ENCODE assay signal across 8 mouse cellular contexts in genomic region chr7:24384827-24385226, GRCm38 (mm10). TPM values are rescaled to one million over a fixed set of nuclear protein-coding genes. Genes with fewer than 3 reads are reported as not detected.
DNase-seq lines count a peak whose midpoint lies in the region; ATAC-seq lines count a peak whose summit lies in the region.

No protein-coding gene starts in this region.

- H3K36me3 ChIP-seq in erythroblast, embryonic 14.5 days (ENCODE audit: control insufficient read depth), result peaks cover 91% of the 10 kb centered on the region
- H3K36me3 ChIP-seq in hindbrain, embryonic 13.5 days, result no peaks in the 10 kb centered on the region
- no peaks in the 10 kb centered on the region for H3K36me3 ChIP-seq in limb, embryonic 11.5 days (ENCODE audit: control insufficient read depth, insufficient read depth, low read length)
- no peaks in the 10 kb centered on the region for H3K36me3 ChIP-seq in midbrain, embryonic 13.5 days

- 9% methylated on average over 11 of the region's 11 CpGs for WGBS in hindbrain, embryonic 13.5 days
- WGBS in limb, embryonic 11.5 days, result 6% methylated on average over 11 of the region's 11 CpGs
- WGBS in midbrain, embryonic 13.5 days, result 11% methylated on average over 11 of the region's 11 CpGs

- H3K27ac ChIP-seq in hindbrain, embryonic 13.5 days, result no peak overlapping the region
- no peak overlapping the region for H3K27ac ChIP-seq in limb, embryonic 11.5 days (replicated peaks; ENCODE audit: low read depth, low read length)
- H3K27ac ChIP-seq in midbrain, embryonic 13.5 days, result no peak overlapping the region

- H3K4me3 ChIP-seq in erythroblast, embryonic 14.5 days (replicated peaks), result peak overlapping the region; percentile 25
- 0 out of 2 replicates have a peak overlapping the region, but pooled peaks have one; percentile 11 for H3K4me3 ChIP-seq in hindbrain, embryonic 13.5 days
- H3K4me3 ChIP-seq in limb, embryonic 11.5 days (ENCODE audit: low read depth, low read length), result no peak overlapping the region
- no peak overlapping the region for H3K4me3 ChIP-seq in midbrain, embryonic 13.5 days (replicated peaks)

- H3K9me3 ChIP-seq in erythroblast, embryonic 14.5 days (ENCODE audit: control insufficient read depth, low read length), result no peaks in the 10 kb centered on the region
- H3K9me3 ChIP-seq in hindbrain, embryonic 13.5 days, result no peaks in the 10 kb centered on the region
- H3K9me3 ChIP-seq in limb, embryonic 11.5 days (ENCODE audit: control insufficient read depth, low read length), result no peaks in the 10 kb centered on the region
- no peaks in the 10 kb centered on the region for H3K9me3 ChIP-seq in midbrain, embryonic 13.5 days

- H3K27me3 ChIP-seq in erythroblast, embryonic 14.5 days (ENCODE audit: control insufficient read depth), result no peaks in the 10 kb centered on the region; the same call in 1 of the 2 replicates
- H3K27me3 ChIP-seq in hindbrain, embryonic 13.5 days, result peaks cover 15% of the 10 kb centered on the region; the same call in 1 of the 2 replicates
- H3K27me3 ChIP-seq in limb, embryonic 11.5 days (ENCODE audit: control insufficient read depth, insufficient read depth, low read length), result no peaks in the 10 kb centered on the region
- H3K27me3 ChIP-seq in midbrain, embryonic 13.5 days, result peaks cover 11% of the 10 kb centered on the region; the same call in 1 of the 2 replicates

- peak overlapping the region; percentile 37 for H3K4me2 ChIP-seq in hindbrain, embryonic 13.5 days
- no peak overlapping the region for H3K4me2 ChIP-seq in limb, embryonic 11.5 days (ENCODE audit: low read depth, severe bottlenecking)
- peak overlapping the region; percentile 27 for H3K4me2 ChIP-seq in midbrain, embryonic 13.5 days (replicated peaks)

- intact Hi-C loops in heart, postnatal 25 days (cut with DNase I), result loop anchor here (2.0 to 5.0 kb wide), 2 partner anchors 20 to 48 kb away; no protein-coding TSS in a partner anchor

- H3K9ac ChIP-seq in hindbrain, embryonic 13.5 days, result no peak overlapping the region
- H3K9ac ChIP-seq in limb, embryonic 11.5 days (ENCODE audit: low read length), result no peak overlapping the region
- H3K9ac ChIP-seq in midbrain, embryonic 13.5 days (replicated peaks), result no peak overlapping the region

- peak; percentile 55; the same call in 1 of the 2 replicates for ATAC-seq in hindbrain, embryonic 13.5 days (ENCODE audit: low FRiP score)
- ATAC-seq in limb, embryonic 11.5 days (ENCODE audit: insufficient number of reproducible peaks, low FRiP score, low TSS enrichment, low read depth), result no peak
- ATAC-seq in midbrain, embryonic 13.5 days, result peak; percentile 65

- peak; percentile 48 to 82 for DNase-seq in heart, adult 18-20 months
- no peak for DNase-seq in heart, postnatal 25 days (ENCODE audit: low spot score)
- peak; percentile 75 to 86 for DNase-seq in adrenal gland, postnatal 36 days
- peak; percentile 89 for DNase-seq in limb, embryonic 11.5 days (ENCODE audit: low spot score)
- peak; percentile 58 to 70 for DNase-seq in spleen, postnatal 36 days (ENCODE audit: low spot score in 2 of 2)

- peaks cover 94% of the 10 kb centered on the region for H3K4me1 ChIP-seq in erythroblast, embryonic 14.5 days (ENCODE audit: control insufficient read depth)
- H3K4me1 ChIP-seq in hindbrain, embryonic 13.5 days (replicated peaks), result peaks cover 4% of the 10 kb centered on the region; the same call in 1 of the 2 replicates
- peaks cover 13% of the 10 kb centered on the region for H3K4me1 ChIP-seq in limb, embryonic 11.5 days (ENCODE audit: control insufficient read depth, insufficient read depth, low read length)
- no peaks in the 10 kb centered on the region for H3K4me1 ChIP-seq in midbrain, embryonic 13.5 days (replicated peaks)

RNA-seq across cellular contexts. Expression of gene Smg9, which starts 14.6 kb away (rescaled TPM):
- 1 to 10 TPM; 6.6 to 8.4 TPM for total RNA-seq in heart, adult 18-20 months (2021)
- total RNA-seq in heart, postnatal 25 days (2021), result 1 to 10 TPM; 7.6 TPM
- 10 to 100 TPM; 17.8 to 21.1 TPM for total RNA-seq in adrenal gland, postnatal 36 days (2021)
- polyA plus RNA-seq in erythroblast, embryonic 14.5 days (2012), result 16.4 and 18.4 TPM in 2 replicates
- 31.3 and 35.9 TPM in 2 replicates for polyA plus RNA-seq in hindbrain, embryonic 13.5 days (2015; fragmentation: Nextera tagmentation; extraction: Ambion mirVana)
- polyA plus RNA-seq in limb, embryonic 11.5 days (2014; fragmentation: Nextera tagmentation; extraction: Ambion mirVana), result 20.2 and 22.1 TPM in 2 replicates
- polyA plus RNA-seq in midbrain, embryonic 13.5 days (2015; fragmentation: Nextera tagmentation; extraction: Ambion mirVana), result 32.9 and 33.5 TPM in 2 replicates

RNA-seq across cellular contexts. Expression of gene Kcnn4, which starts 14.8 kb away (rescaled TPM):
- 1 to 10 TPM in 1 of 2 experiments, under 1 TPM in 1; 0.69 to 2.4 TPM for total RNA-seq in heart, adult 18-20 months (2021)
- under 1 TPM; 0.70 to 0.81 TPM for total RNA-seq in heart, postnatal 25 days (2021)
- total RNA-seq in adrenal gland, postnatal 36 days (2021), result 1 to 10 TPM in 1 of 2 experiments, under 1 TPM in 1; 0.79 to 1.3 TPM
- 56.1 and 61.3 TPM in 2 replicates for polyA plus RNA-seq in erythroblast, embryonic 14.5 days (2012)
- polyA plus RNA-seq in hindbrain, embryonic 13.5 days (2015; fragmentation: Nextera tagmentation; extraction: Ambion mirVana), result 1.2 and 1.5 TPM in 2 replicates
- polyA plus RNA-seq in limb, embryonic 11.5 days (2014; fragmentation: Nextera tagmentation; extraction: Ambion mirVana), result 2.6 and 2.7 TPM in 2 replicates
- 0.40 and 0.66 TPM in 2 replicates for polyA plus RNA-seq in midbrain, embryonic 13.5 days (2015; fragmentation: Nextera tagmentation; extraction: Ambion mirVana)

RNA-seq across cellular contexts. Expression of gene Lypd5, which starts 35.8 kb away (rescaled TPM):
- total RNA-seq in heart, adult 18-20 months (2021), result not detected
- not detected for total RNA-seq in heart, postnatal 25 days (2021)
- not detected for total RNA-seq in adrenal gland, postnatal 36 days (2021)
- 0.02 TPM in 1 of 2 replicates, not detected in the other for polyA plus RNA-seq in erythroblast, embryonic 14.5 days (2012)
- polyA plus RNA-seq in hindbrain, embryonic 13.5 days (2015; fragmentation: Nextera tagmentation; extraction: Ambion mirVana), result not detected in 2 replicates
- polyA plus RNA-seq in limb, embryonic 11.5 days (2014; fragmentation: Nextera tagmentation; extraction: Ambion mirVana), result not detected in 2 replicates
- not detected in 2 replicates for polyA plus RNA-seq in midbrain, embryonic 13.5 days (2015; fragmentation: Nextera tagmentation; extraction: Ambion mirVana)

RNA-seq across cellular contexts. Expression of gene Tescl, which starts 51.1 kb away (rescaled TPM):
- under 1 TPM in 1 of 2 experiments, not detected in 1; 0.32 TPM for total RNA-seq in heart, adult 18-20 months (2021)
- not detected for total RNA-seq in heart, postnatal 25 days (2021)
- under 1 TPM; 0.36 to 0.56 TPM for total RNA-seq in adrenal gland, postnatal 36 days (2021)
- polyA plus RNA-seq in erythroblast, embryonic 14.5 days (2012), result not detected in 2 replicates
- polyA plus RNA-seq in hindbrain, embryonic 13.5 days (2015; fragmentation: Nextera tagmentation; extraction: Ambion mirVana), result 0.19 TPM in 1 of 2 replicates, not detected in the other
- polyA plus RNA-seq in limb, embryonic 11.5 days (2014; fragmentation: Nextera tagmentation; extraction: Ambion mirVana), result not detected in 2 replicates
- polyA plus RNA-seq in midbrain, embryonic 13.5 days (2015; fragmentation: Nextera tagmentation; extraction: Ambion mirVana), result 0.40 TPM in 1 of 2 replicates, not detected in the other

Comparison
In these comparisons a context has a peak if more than half of its experiments do, and no peak if none do; other contexts are left out.
1. H3K4me3 ChIP-seq: peak in erythroblast, embryonic 14.5 days (single experiment) and hindbrain, embryonic 13.5 days (single experiment); none in limb, embryonic 11.5 days (single experiment) and midbrain, embryonic 13.5 days (single experiment).
2. RNA of gene Kcnn4, which starts 14.8 kb away (polyA plus RNA-seq): 56.1 to 61.3 TPM in erythroblast, embryonic 14.5 days; 2.6 to 2.7 TPM in limb, embryonic 11.5 days, 1.2 to 1.5 TPM in hindbrain, embryonic 13.5 days and 0.40 to 0.66 TPM in midbrain, embryonic 13.5 days; every median in the first group is over 10 times any median in the second.